Mouse (Mus musculus) ES-E14 (cell line): ENCODE results near the gene Flywch1. TPM values are rescaled to one million over a fixed set of nuclear protein-coding genes. Genes with fewer than 3 reads are reported as not detected.
A peak's percentile ranks its signal among the peaks of the same experiment; 100 is the strongest.

Source experiments
- DNase-seq: peaks from one replicate; pipeline ENCODE4 v3.0.0-alpha.2; 2013; ENCODE audit warnings: low read depth, low spot score
- H3K27ac ChIP-seq: 2 replicates; pipeline ENCODE4 v1.5.1; 2012; ENCODE audit warnings: low read depth, mild to moderate bottlenecking, low read length, moderate library complexity, mixed read lengths; ENCODE audit not compliant: poor library complexity, insufficient read depth, severe bottlenecking
- H3K36me3 ChIP-seq: 2 replicates; pipeline ENCODE4 v1.6.1; 2012; ENCODE audit warnings: mild to moderate bottlenecking, low read length, moderate library complexity, mixed read lengths; ENCODE audit not compliant: control insufficient read depth, poor library complexity, insufficient read depth, severe bottlenecking
- H3K4me1 ChIP-seq, 2 experiments: fragments of 150-350 bp in 1 of 2; sonication (generic) in 1 of 2; 2 replicates each; pipeline ENCODE4 v1.6.1; 2012; ENCODE audit warnings: low read length in 2 of 2, mild to moderate bottlenecking in 1 of 2, mixed read lengths in 1 of 2; ENCODE audit not compliant: control insufficient read depth in 2 of 2, insufficient read depth in 2 of 2, poor library complexity in 1 of 2
- H3K4me3 ChIP-seq, 2 experiments: fragments of 150-350 bp in 1 of 2; sonication (generic) in 1 of 2; 2 replicates each; pipeline ENCODE4 v1.5.1; 2012; ENCODE audit warnings: low read length in 2 of 2, low read depth in 1 of 2, mild to moderate bottlenecking in 1 of 2, mixed read lengths in 1 of 2; ENCODE audit not compliant: insufficient read depth in 1 of 2, poor library complexity in 1 of 2, severe bottlenecking in 1 of 2
- H3K9ac ChIP-seq: 2 replicates; pipeline ENCODE4 v1.6.1; 2012; ENCODE audit warnings: low read depth, mild to moderate bottlenecking, low read length, mixed read lengths; ENCODE audit not compliant: poor library complexity, insufficient read depth, severe bottlenecking
- H3K9me3 ChIP-seq: fragments of 150-350 bp; sonication (generic); 2 replicates; pipeline ENCODE4 v1.6.1; 2012; ENCODE audit warnings: low read depth, mild to moderate bottlenecking, low read length; ENCODE audit not compliant: control insufficient read depth, insufficient read depth
- CHD2 ChIP-seq: IDR thresholded peaks from 2 replicates; pipeline ENCODE4 v1.6.1; 2014; ENCODE audit warnings: mild to moderate bottlenecking, low read depth, low read length, inconsistent platforms
- HCFC1 ChIP-seq: IDR thresholded peaks from 2 replicates; pipeline ENCODE4 v1.6.1; 2012; ENCODE audit warnings: low read length, inconsistent platforms, borderline replicate concordance; ENCODE audit not compliant: insufficient read depth
- MAFK ChIP-seq: IDR thresholded peaks from 2 replicates; pipeline ENCODE4 v1.6.1; 2014; ENCODE audit warnings: mild to moderate bottlenecking, low read depth, low read length, inconsistent platforms; ENCODE audit not compliant: insufficient read depth
- ZC3H11A ChIP-seq: IDR thresholded peaks from 2 replicates; pipeline ENCODE4 v1.6.1; 2012; ENCODE audit warnings: low read depth, mild to moderate bottlenecking, inconsistent platforms, low read length, borderline replicate concordance
- ZNF384 ChIP-seq: IDR thresholded peaks from 2 replicates; pipeline ENCODE4 v1.6.1; 2012; ENCODE audit warnings: low read depth, low read length, inconsistent platforms
- in situ Hi-C, 2 experiments: fragments of 600-800 bp; cut with MboI; formaldehyde crosslinking; loops; one replicate each; pipeline ENCODE4 v1.15.1; 2025; ENCODE audit warnings: low sequenced_read_pairs in 2 of 2, inconsistent platforms in 1 of 2; ENCODE audit not compliant: unreplicated experiment in 2 of 2
- total RNA-seq: library from RNA; depleted of rRNA; stranded (reverse); fragments of 300-350 nt; gene quantifications from 2 replicates; pipeline ENCODE4 v1.2.3, GENCODE M21; 2012; rRNA removed

Gene Flywch1
- total RNA-seq, 1 experiment, result 35.1 TPM

- Histone ChIP-seq H3K9me3 (no peaks in the 10 kb centered on the region), H3K27ac (no peak overlapping the region), H3K4me1 (peaks cover 0 to 12% of the 10 kb centered on the region in 2 experiments; a peak in 1 of 4 replicates), H3K36me3 (no peaks in the 10 kb centered on the region), H3K9ac (no peak overlapping the region), H3K4me3 (no peak overlapping the region)
- DNase-seq, result no peak
- no peak for TF ChIP-seq CHD2
- TF ChIP-seq MAFK, result no peak
- TF ChIP-seq ZNF384, result no peak
- TF ChIP-seq ZC3H11A, result peak; percentile 65; the same call in 1 of the 2 replicates
- 0 out of 2 replicates have a peak, but pooled peaks have one; percentile 52 for TF ChIP-seq HCFC1
- in situ Hi-C loops, result no loop called here
These were observed 65.2 kb downstream of the Flywch1 start for GRCm38 (mm10) chr17:23706212-23706611.

GRCm38 (mm10) chr17:23705525-23706104 is 65.8 kb downstream of the Flywch1 start:
- Histone ChIP-seq H3K4me3 (no peak overlapping the region), H3K9me3 (no peaks in the 10 kb centered on the region), H3K9ac (0 out of 2 replicates have a peak overlapping the region, but pooled peaks have one; percentile 2), H3K36me3 (no peaks in the 10 kb centered on the region), H3K27ac (no peak overlapping the region), H3K4me1 (peaks cover 0 to 12% of the 10 kb centered on the region in 2 experiments; a peak in 1 of 4 replicates)
- no peak for DNase-seq
- no peak for TF ChIP-seq HCFC1
- no peak for TF ChIP-seq CHD2
- TF ChIP-seq ZNF384, result no peak
- TF ChIP-seq ZC3H11A, result no peak
- TF ChIP-seq MAFK, result no peak
- in situ Hi-C loops, result no loop called here

GRCm38 (mm10) chr17:23704741-23705140 is 66.7 kb downstream of the Flywch1 start:
- TF ChIP-seq MAFK, result no peak
- Histone ChIP-seq H3K27ac (no peak overlapping the region), H3K9me3 (no peaks in the 10 kb centered on the region), H3K4me1 (peaks cover 0 to 12% of the 10 kb centered on the region in 2 experiments; a peak in 1 of 4 replicates), H3K36me3 (no peaks in the 10 kb centered on the region), H3K9ac (0 out of 2 replicates have a peak overlapping the region, but pooled peaks have one; percentile 2), H3K4me3 (no peak overlapping the region)
- DNase-seq, result no peak
- in situ Hi-C loops, result no loop called here

- H3K9ac ChIP-seq, result no peak overlapping the region
- no peak overlapping the region for H3K27ac ChIP-seq
- DNase-seq, result no peak
- H3K4me1 ChIP-seq, result peaks cover 0 to 15% of the 10 kb centered on the region in 2 experiments; a peak in 1 of 4 replicates
- no peaks in the 10 kb centered on the region for H3K9me3 ChIP-seq
- in situ Hi-C loops, result no loop called here
- TF ChIP-seq CHD2 (no peak), ZNF384 (no peak), ZC3H11A (no peak), MAFK (no peak), HCFC1 (no peak)
- no peak overlapping the region for H3K4me3 ChIP-seq
- H3K36me3 ChIP-seq, result no peaks in the 10 kb centered on the region
These were observed 68.1 kb downstream of the Flywch1 start for GRCm38 (mm10) chr17:23703301-23703700.

Other genes starting within 250 kb of the Flywch1 start
- 8.4 and 8.8 TPM in 2 replicates for gene Zfp213, start 207.4 kb downstream of the Flywch1 start, total RNA-seq
- gene Zfp13, start 172.1 kb downstream of the Flywch1 start, total RNA-seq, result 19.9 and 26.9 TPM in 2 replicates
- gene Zscan10, start 170.7 kb downstream of the Flywch1 start, total RNA-seq, result 62.5 and 93.1 TPM in 2 replicates
- gene Mmp25, start 126.3 kb downstream of the Flywch1 start, total RNA-seq, result 4.7 and 4.9 TPM in 2 replicates
- 1.1 and 2.9 TPM in 2 replicates for gene Bicdl2, start 111.1 kb downstream of the Flywch1 start, total RNA-seq
- 26.4 and 36.4 TPM in 2 replicates for gene Hcfc1r1, start 98.0 kb downstream of the Flywch1 start, total RNA-seq
- gene Thoc6, start 97.7 kb downstream of the Flywch1 start, total RNA-seq, result 53.7 and 64.9 TPM in 2 replicates
- gene Tnfrsf12a, start 94.1 kb downstream of the Flywch1 start, total RNA-seq, result 101 and 138 TPM in 2 replicates
- gene Cldn6, start 92.4 kb downstream of the Flywch1 start, total RNA-seq, result 72.7 and 199 TPM in 2 replicates
- gene Cldn9, start 87.6 kb downstream of the Flywch1 start, total RNA-seq, result 3.7 and 5.7 TPM in 2 replicates
- 0.04 and 1.0 TPM in 2 replicates for gene 1520401A03Rik, start 48.8 kb downstream of the Flywch1 start, total RNA-seq
- 24.1 and 41.3 TPM in 2 replicates for gene Pkmyt1, start 45.3 kb downstream of the Flywch1 start, total RNA-seq
- 2.8 and 4.0 TPM in 2 replicates for gene Paqr4, start 30.7 kb downstream of the Flywch1 start, total RNA-seq
- gene Kremen2, start 25.8 kb downstream of the Flywch1 start, total RNA-seq, result 2.5 and 4.3 TPM in 2 replicates
- 8.0 and 10.8 TPM in 2 replicates for gene Flywch2, start 14.5 kb upstream of the Flywch1 start, total RNA-seq
- 192 and 230 TPM in 2 replicates for gene Srrm2, start 18.9 kb upstream of the Flywch1 start, total RNA-seq
- gene Elob, start 57.5 kb upstream of the Flywch1 start, total RNA-seq, result 651 and 726 TPM in 2 replicates
- gene Prss33, start 64.5 kb upstream of the Flywch1 start, total RNA-seq, result 0.45 and 0.95 TPM in 2 replicates
- gene Prss32, start 72.3 kb upstream of the Flywch1 start, total RNA-seq, result 0.26 and 0.31 TPM in 2 replicates
- 6.8 and 11.0 TPM in 2 replicates for gene Prss41, start 72.6 kb upstream of the Flywch1 start, total RNA-seq
- gene Prss21, start 96.5 kb upstream of the Flywch1 start, total RNA-seq, result not detected in 2 replicates
- gene Dcpp1, start 109.3 kb upstream of the Flywch1 start, total RNA-seq, result not detected in 2 replicates
- not detected in 2 replicates for gene Dcpp2, start 109.3 kb upstream of the Flywch1 start, total RNA-seq
- not detected in 2 replicates for gene Dcpp3, start 145.9 kb upstream of the Flywch1 start, total RNA-seq
- not detected in 2 replicates for gene Sbp, start 170.1 kb upstream of the Flywch1 start, total RNA-seq
- not detected in 2 replicates for gene Sbpl, start 183.7 kb upstream of the Flywch1 start, total RNA-seq
- gene Prss30, start 209.0 kb upstream of the Flywch1 start, total RNA-seq, result not detected in 2 replicates
- 0.85 and 1.5 TPM in 2 replicates for gene Prss22, start 226.5 kb upstream of the Flywch1 start, total RNA-seq